Mouse (Mus musculus): ENCODE data around the gene Oxa1l. TPM values are rescaled to one million over a fixed set of nuclear protein-coding genes. Genes with fewer than 3 reads are reported as not detected.
"Not testable (repeated sequence)": the region's sequence is repeated elsewhere in the genome, so short reads cannot be mapped to it uniquely, and the experiment has no call there.

Oxa1l gene
- polyA plus RNA-seq, 1 experiment from 2014 or later, result 53.2 TPM

DNA sequence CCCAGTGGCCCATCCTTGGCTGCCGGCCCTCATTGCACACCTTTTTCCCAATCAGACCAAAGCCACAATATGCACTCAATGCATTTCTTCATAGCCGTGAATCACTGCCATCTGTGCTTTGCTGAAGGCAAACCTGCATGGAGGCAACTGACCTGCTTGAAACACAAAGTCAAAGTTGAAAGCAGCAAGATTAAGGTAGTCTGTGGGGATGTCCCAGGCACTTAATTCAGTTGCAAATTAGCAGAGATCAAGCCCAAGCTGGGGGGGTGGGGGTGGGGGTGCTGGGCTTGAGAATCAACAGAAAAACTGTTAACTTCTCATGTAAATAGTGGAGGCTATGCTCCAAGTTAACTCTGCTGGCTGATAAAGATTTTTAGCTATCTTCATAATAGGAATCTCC, 18.8 kb upstream of the Oxa1l start:
- H3K9ac ChIP-seq; H3K4me3 ChIP-seq; H3K27me3 ChIP-seq; H3K4me1 ChIP-seq (replicated peaks); H3K27ac ChIP-seq; H3K4me2 ChIP-seq; H3K9me3 ChIP-seq (replicated peaks); ATAC-seq (replicated peaks; ENCODE audit: insufficient number of reproducible peaks, insufficient read depth, low FRiP score, low read depth); H3K36me3 ChIP-seq: not testable (repeated sequence)
- 32% methylated on average over 2 of the region's 2 CpGs for WGBS

DNA sequence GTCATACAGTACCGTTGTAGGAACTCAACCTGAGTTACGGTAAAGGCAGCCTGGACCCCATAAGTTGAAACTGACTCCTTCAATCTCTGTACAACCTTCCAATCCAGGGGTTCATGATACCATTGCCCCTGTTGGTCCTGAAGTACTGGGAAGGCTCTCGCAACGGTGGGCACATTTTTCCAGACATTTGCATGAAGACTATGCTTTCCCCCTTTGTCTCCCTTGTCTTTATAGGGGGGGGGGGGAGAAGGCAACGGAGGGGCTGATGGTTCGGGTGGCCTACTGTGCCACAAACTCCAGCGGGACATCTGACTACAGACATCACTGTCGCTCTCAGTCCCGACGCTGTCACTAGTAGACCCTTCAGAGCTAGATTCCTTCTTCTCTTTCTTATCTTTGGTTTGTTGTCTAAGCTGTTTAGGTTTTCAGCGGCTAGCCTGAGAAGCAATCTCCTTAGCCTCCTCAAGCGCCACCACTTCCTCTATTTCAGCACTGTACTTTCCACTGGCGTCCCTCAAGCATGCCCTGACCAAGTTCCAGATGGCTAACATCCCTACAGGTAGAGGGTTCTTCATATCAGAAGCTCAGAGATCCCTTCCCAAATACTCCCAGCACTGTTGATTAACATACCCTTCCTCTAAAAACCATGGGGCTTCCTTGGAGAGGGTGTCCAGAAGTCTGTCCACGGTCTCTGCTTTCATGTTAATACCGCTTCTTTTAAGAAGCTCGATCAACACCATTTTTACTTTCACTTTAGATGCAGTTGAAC, 9.7 kb upstream of the Oxa1l start:
- not testable (repeated sequence) for H3K27me3 ChIP-seq; H3K4me3 ChIP-seq; ATAC-seq (replicated peaks; ENCODE audit: insufficient number of reproducible peaks, insufficient read depth, low FRiP score, low read depth); H3K4me2 ChIP-seq; H3K27ac ChIP-seq; H3K36me3 ChIP-seq; H3K4me1 ChIP-seq (replicated peaks); H3K9ac ChIP-seq; H3K9me3 ChIP-seq (replicated peaks)
- WGBS, result 77% methylated on average over 16 of the region's 16 CpGs

DNA sequence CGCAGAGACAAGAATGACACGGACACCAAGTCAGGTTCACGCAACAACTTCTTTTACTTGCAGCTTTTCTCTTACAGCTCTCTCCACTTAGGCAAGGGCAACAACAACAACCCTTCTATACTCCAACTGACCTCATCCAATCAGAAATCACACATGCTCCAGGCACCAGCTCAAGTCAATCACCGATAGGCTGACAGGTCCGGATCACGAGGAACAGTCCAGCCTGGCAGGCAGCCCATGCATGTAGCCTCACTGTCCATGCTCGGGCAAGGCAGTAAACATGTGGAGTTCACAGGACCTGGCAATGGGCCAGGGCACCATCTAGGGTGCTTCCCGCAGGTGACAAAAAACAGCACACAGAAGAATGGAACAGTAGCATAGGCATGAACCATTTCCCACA, 8.3 kb upstream of the Oxa1l start:
- H3K36me3 ChIP-seq, result no peaks in the 10 kb centered on the region
- no peaks in the 10 kb centered on the region for H3K4me1 ChIP-seq (replicated peaks)
- no peak overlapping the region for H3K9ac ChIP-seq
- H3K27ac ChIP-seq, result no peak overlapping the region
- H3K4me3 ChIP-seq, result no peak overlapping the region
- WGBS, result 67% methylated on average over 8 of the region's 8 CpGs
- H3K27me3 ChIP-seq, result no peaks in the 10 kb centered on the region
- ATAC-seq (replicated peaks; ENCODE audit: insufficient number of reproducible peaks, insufficient read depth, low FRiP score, low read depth), result no peak
- no peak overlapping the region for H3K4me2 ChIP-seq
- no peaks in the 10 kb centered on the region for H3K9me3 ChIP-seq (replicated peaks)

DNA sequence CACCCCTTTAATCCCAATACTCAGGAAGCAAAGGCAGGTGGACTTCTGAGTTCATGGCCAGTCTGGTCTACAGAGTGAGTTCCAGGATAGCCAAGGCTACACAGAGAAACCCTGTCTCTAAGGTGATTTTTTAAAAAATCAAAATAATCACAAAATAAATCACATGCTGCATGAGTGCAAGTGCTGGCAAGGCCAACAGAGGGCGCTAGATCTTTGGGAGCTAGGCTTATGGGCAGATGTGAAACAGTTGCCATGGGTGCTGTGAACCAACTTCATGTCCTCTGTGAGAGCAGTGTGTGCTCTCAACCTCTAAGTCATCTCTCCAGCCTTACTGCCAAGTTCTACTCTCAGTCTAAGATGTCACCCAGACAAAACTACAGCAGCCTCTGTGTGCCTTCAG, 6.2 kb upstream of the Oxa1l start:
- Histone ChIP-seq H3K4me3 (no peak overlapping the region), H3K9me3 (replicated peaks) (no peaks in the 10 kb centered on the region), H3K4me2 (no peak overlapping the region), H3K27ac (no peak overlapping the region), H3K27me3 (no peaks in the 10 kb centered on the region), H3K36me3 (no peaks in the 10 kb centered on the region), H3K9ac (no peak overlapping the region), H3K4me1 (replicated peaks) (no peaks in the 10 kb centered on the region)
- WGBS, result 32% methylated on average over 1 of the region's 1 CpGs
- no peak for ATAC-seq (replicated peaks; ENCODE audit: insufficient number of reproducible peaks, insufficient read depth, low FRiP score, low read depth)

DNA sequence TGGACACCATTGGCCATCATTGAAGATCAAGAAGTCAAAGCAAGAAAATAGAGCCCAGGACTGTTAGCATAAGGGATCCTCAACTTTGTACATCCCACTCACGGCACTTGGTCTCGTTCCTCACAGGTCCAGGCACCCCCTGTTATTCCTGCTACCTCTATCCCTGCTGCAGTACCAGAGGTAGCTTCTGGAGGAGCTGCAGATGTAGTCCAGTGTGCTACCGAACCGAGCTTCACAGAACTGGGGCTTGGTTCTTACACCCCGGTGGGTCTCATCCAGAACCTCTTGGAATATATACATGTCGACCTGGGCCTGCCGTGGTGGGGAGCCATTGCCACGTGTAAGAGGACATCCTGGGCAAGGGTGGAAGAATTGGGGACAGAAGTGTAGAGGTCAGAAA, 2.5 kb downstream of the Oxa1l start:
- Histone ChIP-seq H3K4me2 (no peak overlapping the region), H3K9ac (no peak overlapping the region), H3K4me1 (replicated peaks) (peaks cover 12% of the 10 kb centered on the region), H3K36me3 (peaks cover 45% of the 10 kb centered on the region), H3K9me3 (replicated peaks) (no peaks in the 10 kb centered on the region), H3K27ac (no peak overlapping the region), H3K4me3 (no peak overlapping the region), H3K27me3 (no peaks in the 10 kb centered on the region)
- WGBS, result 96% methylated on average over 8 of the region's 8 CpGs
- no peak for ATAC-seq (replicated peaks; ENCODE audit: insufficient number of reproducible peaks, insufficient read depth, low FRiP score, low read depth)

DNA sequence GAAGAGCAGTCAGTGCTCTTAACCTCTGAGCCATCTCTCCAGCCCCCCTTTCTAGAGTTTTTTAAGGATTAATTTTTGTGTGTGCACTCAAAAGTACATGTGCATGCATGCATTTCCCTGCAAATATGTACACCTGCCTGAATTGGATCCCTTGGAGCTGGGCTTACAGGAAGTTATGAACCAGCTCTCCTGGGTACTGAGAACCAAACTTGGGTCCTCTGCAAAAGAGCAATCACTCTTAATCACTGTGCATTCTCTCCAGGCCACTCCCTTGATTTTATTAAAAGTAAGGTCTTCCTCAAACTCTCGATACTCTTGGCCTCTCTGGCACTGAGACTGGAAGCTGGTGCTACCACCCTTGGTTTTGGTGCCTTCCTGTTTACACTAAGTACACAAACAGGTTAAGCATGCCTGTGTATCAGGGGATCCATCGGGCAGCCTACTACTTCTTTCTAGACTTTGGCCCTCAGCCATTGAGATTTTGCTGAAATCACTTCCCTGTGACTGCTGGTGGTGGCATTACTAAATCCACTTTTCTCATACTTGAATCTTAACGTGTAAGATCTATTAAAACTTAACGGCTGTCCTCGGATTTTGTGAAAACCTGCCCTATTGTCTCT, 4.5 kb downstream of the Oxa1l start:
- H3K4me3 ChIP-seq, result no peak overlapping the region
- H3K9me3 ChIP-seq (replicated peaks), result no peaks in the 10 kb centered on the region
- peaks cover 65% of the 10 kb centered on the region for H3K36me3 ChIP-seq
- no peak overlapping the region for H3K27ac ChIP-seq
- no peak overlapping the region for H3K9ac ChIP-seq
- no peak overlapping the region for H3K4me2 ChIP-seq
- no peaks in the 10 kb centered on the region for H3K27me3 ChIP-seq
- ATAC-seq (replicated peaks; ENCODE audit: insufficient number of reproducible peaks, insufficient read depth, low FRiP score, low read depth), result no peak
- H3K4me1 ChIP-seq (replicated peaks), result peaks cover 12% of the 10 kb centered on the region
- 85% methylated on average over 5 of the region's 5 CpGs for WGBS

DNA sequence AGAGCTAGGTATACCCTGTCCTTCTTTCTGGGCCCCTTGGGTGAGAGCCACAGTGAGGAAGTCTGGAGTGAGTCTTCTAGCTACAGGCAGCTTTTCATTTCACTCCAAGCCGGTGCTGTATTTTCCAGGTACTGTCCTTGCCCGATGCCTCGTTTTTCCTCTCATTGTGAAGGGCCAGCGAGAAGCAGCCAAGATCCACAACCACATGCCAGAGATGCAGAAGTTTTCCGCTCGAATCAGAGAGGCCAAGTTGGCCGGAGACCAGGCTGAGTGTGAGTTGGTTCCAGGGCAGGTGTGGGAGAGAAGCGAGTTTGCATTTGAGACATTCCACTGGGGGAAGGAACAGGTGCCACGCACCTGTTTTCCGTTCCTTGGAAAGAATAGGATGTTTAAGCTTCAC, 5.9 kb downstream of the Oxa1l start:
- no peak overlapping the region for H3K9ac ChIP-seq
- peaks cover 76% of the 10 kb centered on the region for H3K36me3 ChIP-seq
- H3K4me1 ChIP-seq (replicated peaks), result peaks cover 9% of the 10 kb centered on the region
- H3K27me3 ChIP-seq, result no peaks in the 10 kb centered on the region
- H3K4me2 ChIP-seq, result no peak overlapping the region
- no peaks in the 10 kb centered on the region for H3K9me3 ChIP-seq (replicated peaks)
- 79% methylated on average over 10 of the region's 10 CpGs for WGBS
- no peak overlapping the region for H3K27ac ChIP-seq
- ATAC-seq (replicated peaks; ENCODE audit: insufficient number of reproducible peaks, insufficient read depth, low FRiP score, low read depth), result no peak
- H3K4me3 ChIP-seq, result no peak overlapping the region

DNA sequence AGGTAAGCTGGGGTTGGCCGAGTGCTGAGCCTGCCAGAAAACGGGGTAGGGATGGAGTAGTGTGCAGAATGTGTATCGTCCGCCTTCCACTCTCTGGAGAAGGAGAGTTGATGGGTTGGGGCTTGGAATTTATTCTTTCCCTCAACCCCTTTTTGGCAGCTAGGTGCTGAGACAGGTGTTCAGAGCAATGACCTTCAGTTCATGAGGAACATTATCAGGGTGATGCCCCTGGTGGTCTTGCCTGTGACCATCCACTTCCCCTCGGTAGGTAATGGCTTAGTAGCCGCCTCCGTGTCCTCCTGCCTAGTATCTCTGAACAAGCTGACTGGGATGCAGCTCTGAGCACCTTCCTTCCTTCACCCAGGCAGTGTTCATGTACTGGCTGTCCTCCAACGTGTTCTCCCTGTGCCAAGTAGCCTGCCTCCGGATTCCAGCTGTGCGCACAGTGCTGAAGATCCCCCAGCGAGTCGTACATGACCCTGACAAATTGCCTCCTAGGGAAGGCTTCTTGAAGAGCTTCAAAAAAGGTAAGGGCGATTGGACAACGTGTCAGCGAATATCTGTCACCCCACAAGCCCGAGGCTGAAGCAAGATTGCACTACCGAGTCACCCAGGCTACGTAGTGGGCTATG, 6.9 kb downstream of the Oxa1l start:
- Histone ChIP-seq H3K27me3 (no peaks in the 10 kb centered on the region), H3K9ac (no peak overlapping the region), H3K9me3 (replicated peaks) (no peaks in the 10 kb centered on the region), H3K4me2 (no peak overlapping the region), H3K4me3 (no peak overlapping the region), H3K27ac (no peak overlapping the region), H3K4me1 (replicated peaks) (peaks cover 1% of the 10 kb centered on the region), H3K36me3 (peaks cover 80% of the 10 kb centered on the region)
- 86% methylated on average over 18 of the region's 18 CpGs for WGBS
- ATAC-seq (replicated peaks; ENCODE audit: insufficient number of reproducible peaks, insufficient read depth, low FRiP score, low read depth), result no peak

DNA sequence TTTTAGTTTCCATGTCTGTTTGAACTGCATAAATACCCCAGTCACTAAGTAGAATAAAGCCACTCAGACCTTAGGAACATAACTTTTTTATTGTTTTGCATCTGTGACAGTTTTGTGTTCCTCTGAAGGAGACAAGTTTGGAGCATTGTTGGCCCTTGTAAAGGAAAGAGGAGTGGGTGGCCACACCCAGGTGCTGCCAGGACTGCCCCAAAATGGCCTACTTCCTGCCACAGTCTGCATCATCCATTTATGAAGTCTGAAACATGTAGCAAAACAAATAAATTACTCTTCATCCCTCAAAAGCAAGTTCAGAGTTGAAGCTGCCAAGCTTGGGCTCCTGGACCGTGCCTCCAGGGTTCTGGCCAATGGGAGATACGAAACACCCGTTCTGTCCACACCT, 8.7 kb downstream of the Oxa1l start:
- Histone ChIP-seq H3K4me1 (replicated peaks) (no peaks in the 10 kb centered on the region), H3K9me3 (replicated peaks) (no peaks in the 10 kb centered on the region), H3K4me2 (no peak overlapping the region), H3K27ac (no peak overlapping the region), H3K36me3 (peaks cover 64% of the 10 kb centered on the region), H3K27me3 (no peaks in the 10 kb centered on the region), H3K4me3 (no peak overlapping the region), H3K9ac (no peak overlapping the region)
- no peak for ATAC-seq (replicated peaks; ENCODE audit: insufficient number of reproducible peaks, insufficient read depth, low FRiP score, low read depth)
- 93% methylated on average over 3 of the region's 3 CpGs for WGBS

DNA sequence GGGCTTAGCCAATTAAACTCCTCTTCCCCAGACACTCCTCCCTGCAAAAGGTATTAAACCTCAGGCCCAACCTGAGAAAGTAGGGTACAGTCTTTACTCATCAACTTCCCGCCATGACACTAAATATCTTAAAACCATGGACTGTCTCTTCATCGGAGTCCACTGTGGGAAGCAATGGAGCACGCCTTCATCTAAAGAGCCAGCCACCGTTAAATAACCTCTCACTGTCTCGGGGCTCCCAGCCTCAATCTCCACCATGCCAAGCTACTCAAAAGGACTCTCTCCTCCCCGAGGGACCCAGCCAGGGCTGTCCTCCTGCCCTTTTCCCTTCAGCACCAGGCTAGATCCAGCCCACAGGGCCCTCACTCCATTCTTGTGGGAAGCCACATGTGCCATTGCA, 10.0 kb downstream of the Oxa1l start:
- H3K4me3 ChIP-seq, result no peak overlapping the region
- H3K27ac ChIP-seq, result no peak overlapping the region
- peaks cover 55% of the 10 kb centered on the region for H3K36me3 ChIP-seq
- no peak for ATAC-seq (replicated peaks; ENCODE audit: insufficient number of reproducible peaks, insufficient read depth, low FRiP score, low read depth)
- no peak overlapping the region for H3K4me2 ChIP-seq
- H3K9ac ChIP-seq, result no peak overlapping the region
- no peaks in the 10 kb centered on the region for H3K9me3 ChIP-seq (replicated peaks)
- no peaks in the 10 kb centered on the region for H3K4me1 ChIP-seq (replicated peaks)
- no peaks in the 10 kb centered on the region for H3K27me3 ChIP-seq
- WGBS, result 89% methylated on average over 6 of the region's 6 CpGs

DNA sequence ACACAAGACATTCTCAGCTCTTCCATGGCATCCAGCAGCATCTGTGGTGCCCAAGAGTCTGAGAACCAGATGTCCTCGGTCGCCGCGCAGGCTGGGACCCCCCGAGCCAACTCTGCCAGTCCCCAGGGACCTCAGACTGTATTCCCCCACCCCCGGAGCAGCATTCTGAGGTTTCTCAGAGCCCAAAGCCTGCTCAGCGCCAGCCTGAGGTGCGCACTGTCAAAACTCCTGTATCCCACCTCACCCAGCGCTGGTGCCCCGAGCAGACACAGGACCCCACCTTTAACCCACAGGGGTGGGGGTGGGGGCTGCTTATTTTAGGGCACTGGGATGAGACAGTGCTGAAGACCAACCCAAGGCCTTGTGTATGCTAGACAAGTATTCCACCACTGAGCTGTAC, 10.8 kb downstream of the Oxa1l start:
- H3K27ac ChIP-seq, result no peak overlapping the region
- no peak overlapping the region for H3K9ac ChIP-seq
- H3K4me1 ChIP-seq (replicated peaks), result no peaks in the 10 kb centered on the region
- peaks cover 52% of the 10 kb centered on the region for H3K36me3 ChIP-seq
- no peak for ATAC-seq (replicated peaks; ENCODE audit: insufficient number of reproducible peaks, insufficient read depth, low FRiP score, low read depth)
- H3K4me2 ChIP-seq, result no peak overlapping the region
- WGBS, result 92% methylated on average over 10 of the region's 10 CpGs
- H3K9me3 ChIP-seq (replicated peaks), result no peaks in the 10 kb centered on the region
- H3K27me3 ChIP-seq, result no peaks in the 10 kb centered on the region
- no peak overlapping the region for H3K4me3 ChIP-seq

DNA sequence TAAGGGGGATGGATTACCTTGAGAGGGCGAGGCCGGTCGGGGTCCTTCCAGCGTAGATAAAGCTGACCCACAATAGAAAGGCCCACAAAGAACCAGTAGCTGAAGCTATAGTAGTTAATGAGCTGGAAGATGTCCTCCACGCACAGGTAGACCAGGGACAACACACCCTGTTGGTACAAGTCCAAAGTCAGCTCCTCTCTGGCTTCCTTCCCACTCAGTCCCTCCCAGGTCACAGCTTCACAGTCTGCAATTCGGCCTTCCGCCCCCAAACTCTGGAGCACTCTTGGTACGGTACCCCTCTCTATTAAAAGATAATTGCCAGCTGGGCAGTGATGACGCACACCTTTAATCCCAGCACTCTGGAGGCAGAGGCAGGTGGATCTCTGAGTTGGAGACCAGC, 12.3 kb downstream of the Oxa1l start:
- Histone ChIP-seq H3K27me3 (no peaks in the 10 kb centered on the region), H3K9me3 (replicated peaks) (no peaks in the 10 kb centered on the region), H3K36me3 (peaks cover 38% of the 10 kb centered on the region), H3K27ac (no peak overlapping the region), H3K4me1 (replicated peaks) (no peaks in the 10 kb centered on the region), H3K9ac (no peak overlapping the region), H3K4me3 (no peak overlapping the region), H3K4me2 (no peak overlapping the region)
- 87% methylated on average over 9 of the region's 9 CpGs for WGBS
- ATAC-seq (replicated peaks; ENCODE audit: insufficient number of reproducible peaks, insufficient read depth, low FRiP score, low read depth), result no peak

Data from heart, embryonic 15.5 days (tissue).